Mouse (Mus musculus) MEL (cell line): ENCODE data around the gene Tatdn3.

Experiments used
- CTCF ChIP-seq, 3 experiments: IDR thresholded peaks in 2 of 3; conservative IDR thresholded peaks in 1 of 3; 2 replicates each; pipeline ENCODE4 v1.5.1; 2011 to 2012; ENCODE audit warnings: low read length in 3 of 3, low read depth in 2 of 3, mild to moderate bottlenecking in 2 of 3, improper control_type of control experiment in 1 of 3, inconsistent platforms in 1 of 3, mixed read lengths in 1 of 3, moderate library complexity in 1 of 3; ENCODE audit not compliant: control insufficient read depth in 1 of 3, insufficient read depth in 1 of 3, poor library complexity in 1 of 3, severe bottlenecking in 1 of 3
- ETS1 ChIP-seq: IDR thresholded peaks from 2 replicates; pipeline ENCODE4 v1.6.1; 2012; ENCODE audit warnings: low read depth, mild to moderate bottlenecking, inconsistent platforms, low read length, improper control_type of control experiment, moderate library complexity
- GABPA ChIP-seq: IDR thresholded peaks from 2 replicates; pipeline ENCODE4 v1.6.1; 2012; ENCODE audit warnings: low read depth, mild to moderate bottlenecking, inconsistent platforms, low read length, improper control_type of control experiment, moderate library complexity
- GATA1 ChIP-seq: IDR thresholded peaks from 2 replicates; pipeline ENCODE4 v1.6.1; 2011; ENCODE audit warnings: low read depth, low read length, improper control_type of control experiment
- MEF2A ChIP-seq: IDR thresholded peaks from 2 replicates; pipeline ENCODE4 v1.6.1; 2014; ENCODE audit warnings: low read depth, mild to moderate bottlenecking, inconsistent platforms, low read length, improper control_type of control experiment; ENCODE audit not compliant: poor library complexity, insufficient replicate concordance, severe bottlenecking; ENCODE audit errors: extremely low read depth
- POLR2A ChIP-seq, 2 experiments: IDR thresholded peaks; 2 replicates each; pipeline ENCODE4 v1.6.1; 2011 to 2012; ENCODE audit warnings: low read length in 2 of 2, mild to moderate bottlenecking in 2 of 2, control low read depth in 1 of 2, improper control_type of control experiment in 1 of 2, low read depth in 1 of 2, moderate library complexity in 1 of 2; ENCODE audit not compliant: control insufficient read depth in 1 of 2, insufficient read depth in 1 of 2, poor library complexity in 1 of 2
- POLR2AphosphoS2 ChIP-seq: IDR thresholded peaks from 2 replicates; pipeline ENCODE4 v1.6.1; 2011; ENCODE audit warnings: low read length, improper control_type of control experiment
- USF1 ChIP-seq: IDR thresholded peaks from 2 replicates; pipeline ENCODE4 v1.6.1; 2014; ENCODE audit warnings: low read depth, mild to moderate bottlenecking, inconsistent platforms, low read length, improper control_type of control experiment, moderate library complexity

DNA sequence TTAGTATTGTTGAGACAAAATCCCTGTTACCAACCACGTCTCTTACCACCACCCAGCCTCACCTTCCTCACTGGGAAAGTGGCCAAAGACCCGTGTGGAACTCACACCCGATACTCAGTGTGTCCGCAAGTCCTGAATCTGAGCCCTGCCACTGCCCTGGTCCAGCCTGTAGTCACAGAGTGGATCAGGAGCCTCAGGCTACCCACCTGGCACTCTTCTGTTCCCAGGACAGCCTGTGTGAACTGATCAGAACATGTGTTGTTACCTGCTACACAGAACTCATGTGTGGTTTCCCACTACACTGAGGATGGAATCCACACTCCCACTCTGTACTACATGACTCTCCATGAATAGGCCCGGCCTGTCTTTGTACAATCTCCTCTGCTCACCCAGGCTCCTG is 20.6 kb downstream of the Tatdn3 start:
- TF ChIP-seq POLR2A (IDR thresholded peaks at IDR 0.05; ENCODE audit: control insufficient read depth in 1 of 2, insufficient read depth in 1 of 2, low read depth in 1 of 2, low read length in 2 of 2, poor library complexity in 1 of 2) = no peak
- TF ChIP-seq POLR2AphosphoS2 = no peak
- no peak for TF ChIP-seq MEF2A
- TF ChIP-seq CTCF (IDR thresholded peaks at IDR 0.05 in 2 of 3, conservative IDR thresholded peaks at IDR 0.05 in 1 of 3; ENCODE audit: control insufficient read depth in 1 of 3, insufficient read depth in 1 of 3, low read depth in 2 of 3, low read length in 3 of 3, poor library complexity in 1 of 3, severe bottlenecking in 1 of 3) = no peak
- TF ChIP-seq USF1 = no peak
- TF ChIP-seq ETS1 = no peak
- no peak for TF ChIP-seq GATA1
- no peak for TF ChIP-seq GABPA
